Mouse (Mus musculus): Measurements from ENCODE around the gene Dab1.

GRCm38 (mm10) chr4:104723527-104724045 lies 1104.4 kb downstream of the Dab1 start:
- no peak for TF ChIP-seq CTCF (IDR thresholded peaks at IDR 0.05; ENCODE audit: control insufficient read depth, insufficient read depth, insufficient replicate concordance, low read depth, low read length)
- no peak for TF ChIP-seq POLR2A (IDR thresholded peaks at IDR 0.05; ENCODE audit: control insufficient read depth, low read depth, low read length)
